Mouse (Mus musculus): ENCODE data around the gene Pcyt2. TPM values are rescaled to one million over a fixed set of nuclear protein-coding genes. Genes with fewer than 3 reads are reported as not detected.

The Pcyt2 gene
- polyA plus RNA-seq, 1 experiment from 2014 or later = 126 TPM

DNA sequence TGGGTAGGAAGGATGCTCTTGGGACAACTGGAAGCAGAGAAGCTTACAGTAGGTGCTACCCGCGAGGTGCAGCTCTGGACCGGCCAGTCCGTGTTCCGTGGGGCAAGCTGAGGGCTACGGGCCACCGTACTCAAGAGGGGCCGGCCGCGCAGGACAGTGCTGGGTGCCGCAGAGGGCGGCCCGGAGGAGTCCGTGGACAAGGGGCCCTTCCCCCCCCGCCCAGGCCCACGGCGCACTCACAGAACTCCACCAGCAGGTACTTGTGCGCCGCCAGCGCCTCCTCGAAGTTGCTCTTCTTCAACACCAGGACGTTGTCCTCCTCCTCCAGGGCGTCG, 45.4 kb downstream of the Pcyt2 start:
- ATAC-seq (replicated peaks; ENCODE audit: low FRiP score) (peak; percentile 32), DNase-seq (ENCODE audit: low spot score) (no peak)
- H3K4me3 ChIP-seq (ENCODE audit: low read depth, low read length) = peak overlapping the region; percentile 97
- no peaks in the 10 kb centered on the region for H3K27me3 ChIP-seq (ENCODE audit: control insufficient read depth, insufficient read depth, low read length)
- no peaks in the 10 kb centered on the region for H3K9me3 ChIP-seq (ENCODE audit: control insufficient read depth, low read length)
- H3K4me2 ChIP-seq (ENCODE audit: low read depth, low read length, severe bottlenecking) = peak overlapping the region; percentile 94
- H3K9ac ChIP-seq (ENCODE audit: low read length) = peak overlapping the region; percentile 92
- WGBS = under 1% methylated on average over 24 of the region's 24 CpGs
- H3K36me3 ChIP-seq (ENCODE audit: control insufficient read depth, insufficient read depth, low read length) = peaks cover 13% of the 10 kb centered on the region
- peaks cover 12% of the 10 kb centered on the region for H3K4me1 ChIP-seq (replicated peaks; ENCODE audit: control insufficient read depth, insufficient read depth, low read length)
- peak overlapping the region; percentile 75 for H3K27ac ChIP-seq (ENCODE audit: low read depth, low read length)

DNA sequence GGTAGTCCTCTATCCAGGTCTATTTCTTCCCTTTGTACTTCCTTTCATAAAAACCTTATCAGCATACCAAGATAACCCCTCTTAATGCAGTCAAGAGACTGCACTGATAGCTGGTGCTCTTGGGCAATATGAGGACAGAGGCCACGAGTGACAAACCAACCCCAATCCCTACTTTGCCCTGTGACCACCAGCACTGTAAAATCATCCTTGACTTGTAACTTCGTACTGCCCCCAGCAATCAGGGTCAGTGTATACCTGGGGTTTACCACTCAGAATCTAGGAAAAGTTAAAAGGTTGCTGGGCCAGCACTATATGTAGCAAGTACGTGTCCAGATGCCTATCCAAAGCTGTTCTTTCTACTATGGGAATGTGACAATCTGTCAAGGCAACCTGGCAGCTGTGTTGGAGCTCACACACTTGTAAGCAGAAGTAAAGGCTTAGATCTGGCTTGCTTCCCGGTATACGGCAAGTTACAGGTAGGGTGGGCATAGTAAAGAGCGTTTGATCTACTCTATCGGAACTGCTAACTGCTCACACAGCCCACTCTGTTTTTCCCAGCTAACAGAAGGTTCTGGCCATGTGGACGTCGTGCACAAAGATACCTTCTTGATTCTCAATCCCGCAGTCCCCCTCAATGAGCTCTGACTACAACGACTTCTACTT, 45.9 kb downstream of the Pcyt2 start:
- WGBS = 17% methylated on average over 11 of the region's 11 CpGs
- Histone ChIP-seq H3K9me3 (ENCODE audit: control insufficient read depth, low read length) (no peaks in the 10 kb centered on the region), H3K27ac (ENCODE audit: low read depth, low read length) (peak overlapping the region; percentile 43; the same call in 1 of the 2 replicates), H3K4me2 (ENCODE audit: low read depth, low read length, severe bottlenecking) (peak overlapping the region; percentile 94), H3K36me3 (ENCODE audit: control insufficient read depth, insufficient read depth, low read length) (peaks cover 15% of the 10 kb centered on the region), H3K4me1 (replicated peaks; ENCODE audit: control insufficient read depth, insufficient read depth, low read length) (peaks cover 12% of the 10 kb centered on the region), H3K4me3 (ENCODE audit: low read depth, low read length) (peak overlapping the region; percentile 97), H3K27me3 (ENCODE audit: control insufficient read depth, insufficient read depth, low read length) (no peaks in the 10 kb centered on the region), H3K9ac (ENCODE audit: low read length) (peak overlapping the region; percentile 92)
- no peak for DNase-seq (ENCODE audit: low spot score)
- ATAC-seq (replicated peaks; ENCODE audit: low FRiP score) = no peak

DNA sequence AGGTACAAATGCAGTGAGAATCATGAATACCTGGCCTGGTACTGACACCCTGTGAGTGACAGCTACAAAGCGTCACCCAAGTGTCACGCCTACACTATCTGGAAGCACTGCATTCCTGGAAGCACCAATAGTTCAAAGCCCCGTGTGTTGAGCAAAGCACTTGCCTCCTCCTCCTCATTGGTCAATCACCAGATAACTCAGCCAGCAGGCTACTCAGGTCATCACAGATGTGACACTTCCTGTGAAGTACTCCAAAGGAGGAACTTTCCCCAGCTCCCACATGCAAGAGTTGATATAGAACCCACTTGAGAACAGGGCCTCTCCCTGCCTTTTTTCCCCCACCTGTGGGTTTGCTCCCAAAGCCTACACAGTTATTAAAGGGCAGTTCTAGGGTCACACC, 46.6 kb downstream of the Pcyt2 start:
- Histone ChIP-seq H3K4me1 (replicated peaks; ENCODE audit: control insufficient read depth, insufficient read depth, low read length) (peaks cover 12% of the 10 kb centered on the region), H3K4me2 (ENCODE audit: low read depth, low read length, severe bottlenecking) (peak overlapping the region; percentile 94; the same call in 1 of the 2 replicates), H3K27me3 (ENCODE audit: control insufficient read depth, insufficient read depth, low read length) (no peaks in the 10 kb centered on the region), H3K27ac (ENCODE audit: low read depth, low read length) (no peak overlapping the region), H3K9ac (ENCODE audit: low read length) (peak overlapping the region; percentile 92), H3K9me3 (ENCODE audit: control insufficient read depth, low read length) (no peaks in the 10 kb centered on the region), H3K36me3 (ENCODE audit: control insufficient read depth, insufficient read depth, low read length) (peaks cover 16% of the 10 kb centered on the region), H3K4me3 (ENCODE audit: low read depth, low read length) (peak overlapping the region; percentile 97)
- ATAC-seq (replicated peaks; ENCODE audit: low FRiP score) (no peak), DNase-seq (ENCODE audit: low spot score) (no peak)
- 86% methylated on average over 3 of the region's 3 CpGs for WGBS

DNA sequence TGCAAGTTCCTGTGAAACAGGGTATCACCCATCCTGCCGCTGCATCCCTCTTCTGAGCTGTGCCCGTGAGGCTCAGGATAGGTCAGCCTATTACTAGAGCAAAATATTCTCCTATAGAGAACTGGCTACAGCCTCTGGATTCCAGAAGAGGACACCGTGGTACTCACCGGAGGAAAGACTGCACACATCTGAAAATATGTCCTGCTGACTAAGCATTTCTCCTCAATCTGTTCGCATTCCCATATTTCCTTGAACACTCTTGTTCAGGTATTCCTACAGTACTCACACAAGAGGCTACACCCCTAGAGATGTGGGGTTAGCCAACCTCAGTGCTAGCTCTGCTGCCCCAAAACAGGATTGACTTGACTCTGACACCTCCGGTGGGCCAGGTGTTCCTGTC, 49.4 kb downstream of the Pcyt2 start:
- 96% methylated on average over 6 of the region's 6 CpGs for WGBS
- Histone ChIP-seq H3K27me3 (ENCODE audit: control insufficient read depth, insufficient read depth, low read length) (no peaks in the 10 kb centered on the region), H3K9ac (ENCODE audit: low read length) (no peak overlapping the region), H3K27ac (ENCODE audit: low read depth, low read length) (no peak overlapping the region), H3K36me3 (ENCODE audit: control insufficient read depth, insufficient read depth, low read length) (peaks cover 29% of the 10 kb centered on the region), H3K4me1 (replicated peaks; ENCODE audit: control insufficient read depth, insufficient read depth, low read length) (peaks cover 9% of the 10 kb centered on the region), H3K4me3 (ENCODE audit: low read depth, low read length) (no peak overlapping the region), H3K9me3 (ENCODE audit: control insufficient read depth, low read length) (no peaks in the 10 kb centered on the region), H3K4me2 (ENCODE audit: low read depth, low read length, severe bottlenecking) (no peak overlapping the region)
- DNase-seq (ENCODE audit: low spot score) (no peak), ATAC-seq (replicated peaks; ENCODE audit: low FRiP score) (no peak)

DNA sequence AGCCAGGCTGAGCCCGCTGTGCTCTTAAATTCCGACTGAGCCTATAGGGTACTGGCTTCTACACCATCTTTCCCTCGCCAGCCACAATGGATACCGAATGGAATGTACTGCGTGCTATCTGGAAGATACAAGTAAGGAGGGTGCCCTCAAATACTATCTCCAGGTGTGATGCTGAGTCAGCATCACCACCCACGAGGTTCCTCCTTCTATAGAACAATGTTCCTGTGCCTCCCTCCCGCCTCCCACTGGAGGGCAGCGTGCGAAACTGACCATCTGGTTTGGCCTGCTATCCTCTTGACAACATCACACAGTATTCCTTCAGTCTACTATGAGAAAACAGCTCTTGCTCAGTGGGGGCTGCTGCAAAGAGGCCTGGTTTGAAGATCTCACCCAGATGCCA, 52.6 kb downstream of the Pcyt2 start:
- ATAC-seq (replicated peaks; ENCODE audit: low FRiP score) (no peak), DNase-seq (ENCODE audit: low spot score) (no peak)
- no peak overlapping the region for H3K9ac ChIP-seq (ENCODE audit: low read length)
- H3K36me3 ChIP-seq (ENCODE audit: control insufficient read depth, insufficient read depth, low read length) = peaks cover 44% of the 10 kb centered on the region
- no peaks in the 10 kb centered on the region for H3K4me1 ChIP-seq (replicated peaks; ENCODE audit: control insufficient read depth, insufficient read depth, low read length)
- no peaks in the 10 kb centered on the region for H3K27me3 ChIP-seq (ENCODE audit: control insufficient read depth, insufficient read depth, low read length)
- WGBS = 91% methylated on average over 9 of the region's 9 CpGs
- H3K4me2 ChIP-seq (ENCODE audit: low read depth, low read length, severe bottlenecking) = no peak overlapping the region
- no peaks in the 10 kb centered on the region for H3K9me3 ChIP-seq (ENCODE audit: control insufficient read depth, low read length)
- H3K27ac ChIP-seq (ENCODE audit: low read depth, low read length) = no peak overlapping the region
- no peak overlapping the region for H3K4me3 ChIP-seq (ENCODE audit: low read depth, low read length)

DNA sequence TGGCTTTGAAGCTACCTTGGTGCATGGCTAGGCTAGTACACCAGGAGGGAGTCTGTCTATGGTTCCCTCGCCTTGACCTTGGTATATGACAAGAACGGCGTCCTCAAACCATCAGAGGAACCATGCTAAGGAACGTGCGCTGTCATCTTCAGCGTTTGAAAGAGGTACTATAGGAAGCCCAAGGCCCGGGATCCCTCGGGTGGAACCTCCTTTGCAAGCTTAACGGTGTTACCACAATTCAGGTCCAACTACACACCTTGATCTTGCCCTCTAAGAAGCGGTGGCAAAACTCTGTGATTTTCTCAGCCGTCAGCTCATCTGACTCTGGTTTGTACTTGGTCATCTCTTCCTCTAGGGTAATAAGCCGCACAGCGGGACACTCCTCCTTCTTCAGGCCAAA, 54.8 kb downstream of the Pcyt2 start:
- no peaks in the 10 kb centered on the region for H3K4me1 ChIP-seq (replicated peaks; ENCODE audit: control insufficient read depth, insufficient read depth, low read length)
- ATAC-seq (replicated peaks; ENCODE audit: low FRiP score) (no peak), DNase-seq (ENCODE audit: low spot score) (no peak)
- no peak overlapping the region for H3K27ac ChIP-seq (ENCODE audit: low read depth, low read length)
- H3K4me2 ChIP-seq (ENCODE audit: low read depth, low read length, severe bottlenecking) = no peak overlapping the region
- WGBS = 96% methylated on average over 13 of the region's 13 CpGs
- H3K9me3 ChIP-seq (ENCODE audit: control insufficient read depth, low read length) = no peaks in the 10 kb centered on the region
- H3K4me3 ChIP-seq (ENCODE audit: low read depth, low read length) = no peak overlapping the region
- no peak overlapping the region for H3K9ac ChIP-seq (ENCODE audit: low read length)
- peaks cover 45% of the 10 kb centered on the region for H3K36me3 ChIP-seq (ENCODE audit: control insufficient read depth, insufficient read depth, low read length)
- no peaks in the 10 kb centered on the region for H3K27me3 ChIP-seq (ENCODE audit: control insufficient read depth, insufficient read depth, low read length)

DNA sequence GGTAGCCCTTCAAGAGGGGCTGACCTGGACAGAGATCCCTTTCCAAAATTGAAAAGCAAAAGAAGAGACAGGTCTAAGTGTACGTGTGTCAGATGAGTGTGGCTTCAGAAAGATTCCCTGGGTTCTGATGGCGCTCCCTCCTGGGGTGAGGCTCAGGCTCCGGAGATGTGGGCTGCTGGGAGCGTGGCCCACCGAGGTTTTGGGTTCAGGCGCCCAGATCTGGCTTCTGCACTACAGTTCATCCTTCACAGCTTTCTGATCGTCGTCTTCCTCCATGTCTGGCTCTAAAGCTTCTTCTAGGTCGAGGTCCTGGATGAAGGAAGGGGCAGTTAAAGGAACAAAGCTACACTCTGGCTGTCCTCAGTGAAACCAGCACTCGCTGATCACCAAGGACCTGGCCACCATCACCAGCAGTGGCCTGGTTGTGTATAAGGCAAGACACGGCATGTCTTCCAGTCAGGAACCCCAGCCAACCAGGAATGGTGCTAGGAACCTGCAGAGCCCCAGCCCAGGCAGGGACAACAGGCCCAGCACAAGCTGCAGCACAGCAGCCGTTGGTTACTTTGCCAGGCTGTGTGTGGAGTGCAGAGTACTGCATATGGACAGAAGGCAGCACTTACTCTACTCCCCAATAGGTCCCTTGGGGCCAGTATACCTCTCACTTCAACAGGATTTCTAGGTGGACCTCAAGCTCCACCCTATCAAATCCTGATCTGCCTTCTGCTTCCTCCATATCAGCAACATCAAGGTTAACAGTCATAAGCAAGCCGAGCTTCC, 56.6 kb downstream of the Pcyt2 start:
- no peaks in the 10 kb centered on the region for H3K4me1 ChIP-seq (replicated peaks; ENCODE audit: control insufficient read depth, insufficient read depth, low read length)
- H3K36me3 ChIP-seq (ENCODE audit: control insufficient read depth, insufficient read depth, low read length) = peaks cover 39% of the 10 kb centered on the region
- no peak for ATAC-seq (replicated peaks; ENCODE audit: low FRiP score)
- DNase-seq (ENCODE audit: low spot score) = no peak
- 93% methylated on average over 13 of the region's 13 CpGs for WGBS
- no peak overlapping the region for H3K4me2 ChIP-seq (ENCODE audit: low read depth, low read length, severe bottlenecking)
- H3K9me3 ChIP-seq (ENCODE audit: control insufficient read depth, low read length) = no peaks in the 10 kb centered on the region
- H3K4me3 ChIP-seq (ENCODE audit: low read depth, low read length) = no peak overlapping the region
- no peak overlapping the region for H3K9ac ChIP-seq (ENCODE audit: low read length)
- H3K27ac ChIP-seq (ENCODE audit: low read depth, low read length) = no peak overlapping the region
- no peaks in the 10 kb centered on the region for H3K27me3 ChIP-seq (ENCODE audit: control insufficient read depth, insufficient read depth, low read length)
